Comparison of ENCODE assay signal across 8 mouse cellular contexts in genomic region chr4:154910606-154911522, GRCm38 (mm10). TPM values are rescaled to one million over a fixed set of nuclear protein-coding genes. Genes with fewer than 3 reads are reported as not detected.
DNase-seq lines count a peak whose midpoint lies in the region; ATAC-seq and TF ChIP-seq lines count a peak whose summit lies in the region.

No protein-coding gene starts in this region.

- no peak overlapping the region for H3K4me3 ChIP-seq in kidney, postnatal 0 days (replicated peaks; ENCODE audit: low read depth, low read length)
- H3K4me3 ChIP-seq in bone marrow macrophage, adult 2 months (ENCODE audit: insufficient read depth, low read length) = no peak overlapping the region
- no peak overlapping the region for H3K4me3 ChIP-seq in heart, postnatal 0 days (ENCODE audit: low read depth, low read length)

- no peak for TF ChIP-seq POLR2A in bone marrow macrophage, adult 2 months (IDR thresholded peaks at IDR 0.05; ENCODE audit: borderline replicate concordance, low read depth, low read length)

- H3K9ac ChIP-seq in kidney, postnatal 0 days (ENCODE audit: low read depth, low read length) = 0 out of 2 replicates have a peak overlapping the region, but pooled peaks have one; percentile 15
- no peak overlapping the region for H3K9ac ChIP-seq in heart, postnatal 0 days (replicated peaks; ENCODE audit: low read depth, low read length)

- H3K36me3 ChIP-seq in kidney, postnatal 0 days (ENCODE audit: insufficient read depth, low read length) = no peaks in the 10 kb centered on the region
- H3K36me3 ChIP-seq in heart, postnatal 0 days (replicated peaks; ENCODE audit: control insufficient read depth, insufficient read depth, low read length) = no peaks in the 10 kb centered on the region

- DNase-seq in kidney, postnatal 0 days (ENCODE audit: low spot score) = peak; percentile 8
- DNase-seq in kidney, adult 8-10 months = no peak
- DNase-seq in heart, postnatal 0 days (ENCODE audit: low spot score) = no peak
- peak; percentile 66 for DNase-seq in lung, postnatal 36 days
- no peak for DNase-seq in ovary, postnatal 36 days (ENCODE audit: low spot score)
- DNase-seq in gastrocnemius, postnatal 14 days = no peak
- DNase-seq in natural killer cell, adult 2 months (ENCODE audit: low spot score in 2 of 2) = no peak

- no peak overlapping the region for H3K4me2 ChIP-seq in kidney, postnatal 0 days (ENCODE audit: low read length)
- H3K4me2 ChIP-seq in heart, postnatal 0 days (ENCODE audit: low read depth, low read length) = no peak overlapping the region

- no peak for TF ChIP-seq EP300 in heart, postnatal 0 days (IDR thresholded peaks at IDR 0.05; ENCODE audit: low read depth)

- no peak for ATAC-seq in kidney, postnatal 0 days (replicated peaks; ENCODE audit: low FRiP score, low read depth)
- 0 out of 2 replicates have a peak, but pooled peaks have one; percentile 11 for ATAC-seq in heart, postnatal 0 days (ENCODE audit: insufficient read depth, low read depth)

- H3K27me3 ChIP-seq in kidney, postnatal 0 days (ENCODE audit: insufficient read depth, low read length) = no peaks in the 10 kb centered on the region
- no peaks in the 10 kb centered on the region for H3K27me3 ChIP-seq in heart, postnatal 0 days (ENCODE audit: control insufficient read depth, insufficient read depth, low read length)

- no peak for TF ChIP-seq CTCF in kidney, postnatal 0 days (IDR thresholded peaks at IDR 0.05; ENCODE audit: low read depth)
- no peak for TF ChIP-seq CTCF in bone marrow macrophage, adult 2 months (IDR thresholded peaks at IDR 0.05; ENCODE audit: low read depth, low read length)
- TF ChIP-seq CTCF in heart, postnatal 0 days (IDR thresholded peaks at IDR 0.05; ENCODE audit: low read depth) = no peak

- H3K4me1 ChIP-seq in kidney, postnatal 0 days (replicated peaks; ENCODE audit: insufficient read depth, low read length) = no peaks in the 10 kb centered on the region
- peaks cover 39% of the 10 kb centered on the region for H3K4me1 ChIP-seq in bone marrow macrophage, adult 2 months (ENCODE audit: control insufficient read depth, insufficient read depth, low read length)
- no peaks in the 10 kb centered on the region for H3K4me1 ChIP-seq in heart, postnatal 0 days (ENCODE audit: control insufficient read depth, insufficient read depth)

- H3K9me3 ChIP-seq in kidney, postnatal 0 days (replicated peaks; ENCODE audit: low read length) = no peaks in the 10 kb centered on the region
- no peaks in the 10 kb centered on the region for H3K9me3 ChIP-seq in heart, postnatal 0 days (replicated peaks; ENCODE audit: control insufficient read depth, low read length)

- H3K27ac ChIP-seq in kidney, postnatal 0 days = no peak overlapping the region
- peak overlapping the region; percentile 80 for H3K27ac ChIP-seq in bone marrow macrophage, adult 2 months (ENCODE audit: insufficient read depth, low read depth, low read length)
- H3K27ac ChIP-seq in heart, postnatal 0 days (ENCODE audit: low read depth) = no peak overlapping the region

- WGBS in kidney, postnatal 0 days = 35% methylated on average over 15 of the region's 15 CpGs
- WGBS in heart, postnatal 0 days = 30% methylated on average over 15 of the region's 15 CpGs

- intact Hi-C loops in gastrocnemius, postnatal 14 days (cut with DNase I; ENCODE audit: low total_unique reads) = loop anchor here (5.0 kb wide), 1 partner anchor 34 kb away; no protein-coding TSS in a partner anchor

RNA-seq across cellular contexts. Expression of gene Fam213b, which starts 11.9 kb away (rescaled TPM):
- 40.6 and 42.0 TPM in 2 replicates for polyA plus RNA-seq in kidney, postnatal 0 days (2015; fragmentation: Nextera tagmentation; extraction: Ambion mirVana)
- polyA plus RNA-seq in bone marrow macrophage, adult 2 months (2012; ENCODE audit: insufficient read depth, insufficient read length, missing spikeins) = 34.3 and 38.2 TPM in 2 replicates
- 43.5 and 72.4 TPM in 2 replicates for total RNA-seq in heart, postnatal 0 days (2014; rRNA removed; ENCODE audit: low replicate concordance)
- 75.4 and 76.2 TPM in 2 replicates for polyA plus RNA-seq in heart, postnatal 0 days (2015; fragmentation: Nextera tagmentation; extraction: Ambion mirVana)
- total RNA-seq in gastrocnemius, postnatal 14 days (2021) = 100 to 1,000 TPM; 110 to 112 TPM

RNA-seq across cellular contexts. Expression of gene Tnfrsf14, which starts 17.5 kb away (rescaled TPM):
- polyA plus RNA-seq in kidney, postnatal 0 days (2015; fragmentation: Nextera tagmentation; extraction: Ambion mirVana) = 0.75 and 1.3 TPM in 2 replicates
- polyA plus RNA-seq in bone marrow macrophage, adult 2 months (2012; ENCODE audit: insufficient read depth, insufficient read length, missing spikeins) = 117 and 135 TPM in 2 replicates
- 2.7 and 40.9 TPM in 2 replicates for total RNA-seq in heart, postnatal 0 days (2014; rRNA removed; ENCODE audit: low replicate concordance)
- 0.30 and 0.40 TPM in 2 replicates for polyA plus RNA-seq in heart, postnatal 0 days (2015; fragmentation: Nextera tagmentation; extraction: Ambion mirVana)
- 1 to 10 TPM; 1.4 to 1.9 TPM for total RNA-seq in gastrocnemius, postnatal 14 days (2021)

RNA-seq across cellular contexts. Expression of gene Mmel1, which starts 41.5 kb away (rescaled TPM):
- polyA plus RNA-seq in kidney, postnatal 0 days (2015; fragmentation: Nextera tagmentation; extraction: Ambion mirVana) = not detected in 2 replicates
- polyA plus RNA-seq in bone marrow macrophage, adult 2 months (2012; ENCODE audit: insufficient read depth, insufficient read length, missing spikeins) = not detected in 2 replicates
- 0.34 TPM in 1 of 2 replicates, not detected in the other for total RNA-seq in heart, postnatal 0 days (2014; rRNA removed; ENCODE audit: low replicate concordance)
- 0.07 and 0.12 TPM in 2 replicates for polyA plus RNA-seq in heart, postnatal 0 days (2015; fragmentation: Nextera tagmentation; extraction: Ambion mirVana)
- under 1 TPM; 0.49 to 0.68 TPM for total RNA-seq in gastrocnemius, postnatal 14 days (2021)

RNA-seq across cellular contexts. Expression of gene Hes5, which starts 49.9 kb away (rescaled TPM):
- 5.8 and 6.2 TPM in 2 replicates for polyA plus RNA-seq in kidney, postnatal 0 days (2015; fragmentation: Nextera tagmentation; extraction: Ambion mirVana)
- not detected in 2 replicates for polyA plus RNA-seq in bone marrow macrophage, adult 2 months (2012; ENCODE audit: insufficient read depth, insufficient read length, missing spikeins)
- not detected in 2 replicates for total RNA-seq in heart, postnatal 0 days (2014; rRNA removed; ENCODE audit: low replicate concordance)
- not detected in 2 replicates for polyA plus RNA-seq in heart, postnatal 0 days (2015; fragmentation: Nextera tagmentation; extraction: Ambion mirVana)
- under 1 TPM in 1 of 2 experiments, not detected in 1; 0.16 TPM for total RNA-seq in gastrocnemius, postnatal 14 days (2021)

RNA-seq across cellular contexts. Expression of gene Pank4, which starts 53.1 kb away (rescaled TPM):
- 30.4 TPM in 2 replicates for polyA plus RNA-seq in kidney, postnatal 0 days (2015; fragmentation: Nextera tagmentation; extraction: Ambion mirVana)
- polyA plus RNA-seq in bone marrow macrophage, adult 2 months (2012; ENCODE audit: insufficient read depth, insufficient read length, missing spikeins) = 20.2 and 24.1 TPM in 2 replicates
- total RNA-seq in heart, postnatal 0 days (2014; rRNA removed; ENCODE audit: low replicate concordance) = 45.6 and 62.0 TPM in 2 replicates
- polyA plus RNA-seq in heart, postnatal 0 days (2015; fragmentation: Nextera tagmentation; extraction: Ambion mirVana) = 27.4 and 30.6 TPM in 2 replicates
- total RNA-seq in gastrocnemius, postnatal 14 days (2021) = 10 to 100 TPM; 24.1 to 31.4 TPM

Comparison
In these comparisons a context has a peak if more than half of its experiments do, and no peak if none do; other contexts are left out.
1. DNase-seq: peak in kidney, postnatal 0 days (single experiment) and lung, postnatal 36 days (single experiment); none in kidney, adult 8-10 months (0 of 2), heart, postnatal 0 days (single experiment), ovary, postnatal 36 days (single experiment), gastrocnemius, postnatal 14 days (single experiment) and natural killer cell, adult 2 months (0 of 2).
2. RNA of gene Tnfrsf14, which starts 17.5 kb away (polyA plus RNA-seq): 117 to 135 TPM in bone marrow macrophage, adult 2 months; 0.75 to 1.3 TPM in kidney, postnatal 0 days and 0.30 to 0.40 TPM in heart, postnatal 0 days; every median in the first group is over 10 times any median in the second.